Mouse (Mus musculus): ENCODE measurements around the gene Nol4l. TPM values are rescaled to one million over a fixed set of nuclear protein-coding genes. Genes with fewer than 3 reads are reported as not detected.

The Nol4l gene
- polyA plus RNA-seq, 1 experiment from 2014 or later: 32.1 TPM

DNA sequence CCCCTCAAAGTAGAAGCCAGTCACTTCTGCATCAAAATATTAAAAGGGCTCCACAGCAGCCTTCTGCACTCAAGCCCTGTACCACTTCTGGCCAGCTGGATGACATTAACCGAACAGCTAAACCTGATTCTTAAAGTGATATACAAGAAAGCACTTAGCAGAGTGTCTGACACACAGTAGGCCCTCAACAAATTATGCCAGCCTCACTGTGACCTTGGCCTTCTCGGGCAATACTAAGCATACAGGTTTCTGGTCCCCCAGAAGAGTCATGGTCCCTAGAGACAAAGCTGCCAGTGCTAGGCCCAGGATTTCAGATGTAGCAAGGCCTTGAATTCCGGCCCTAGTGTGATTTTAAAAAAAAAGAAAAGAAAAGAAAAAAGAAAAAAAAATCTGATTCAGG, 9.1 kb upstream of the Nol4l start:
- Histone ChIP-seq H3K27me3 (no peaks in the 10 kb centered on the region), H3K27ac (no peak overlapping the region)

GRCm38 (mm10) chr2:153533981-153534380, 4.2 kb upstream of the Nol4l start:
- Histone ChIP-seq H3K9ac (no peak overlapping the region), H3K4me2 (no peak overlapping the region), H3K36me3 (ENCODE audit: poor library complexity, severe bottlenecking) (no peaks in the 10 kb centered on the region), H3K9me3 (replicated peaks) (no peaks in the 10 kb centered on the region), H3K4me1 (peaks cover 6% of the 10 kb centered on the region; the same call in 1 of the 2 replicates), H3K27ac (no peak overlapping the region), H3K27me3 (peaks cover 12% of the 10 kb centered on the region), H3K4me3 (no peak overlapping the region)
- ATAC-seq: no peak
- 61% methylated on average over 1 of the region's 1 CpGs for WGBS

More for the DNA sequence above, 9.1 kb upstream of the Nol4l start:
- no peak overlapping the region for H3K4me3 ChIP-seq
- H3K4me1 ChIP-seq: no peaks in the 10 kb centered on the region
- no peaks in the 10 kb centered on the region for H3K36me3 ChIP-seq (ENCODE audit: poor library complexity, severe bottlenecking)
- no peak overlapping the region for H3K4me2 ChIP-seq
- no peak overlapping the region for H3K9ac ChIP-seq
- no peak for ATAC-seq
- WGBS: 89% methylated on average over 3 of the region's 3 CpGs
- no peaks in the 10 kb centered on the region for H3K9me3 ChIP-seq (replicated peaks)

- Histone ChIP-seq H3K4me1 (peaks cover 30% of the 10 kb centered on the region), H3K4me2 (no peak overlapping the region; the same call in 1 of the 2 replicates), H3K4me3 (no peak overlapping the region), H3K36me3 (ENCODE audit: poor library complexity, severe bottlenecking) (no peaks in the 10 kb centered on the region), H3K27ac (no peak overlapping the region), H3K9ac (no peak overlapping the region), H3K9me3 (replicated peaks) (no peaks in the 10 kb centered on the region), H3K27me3 (peaks cover 18% of the 10 kb centered on the region)
- ATAC-seq: no peak
- 52% methylated on average over 5 of the region's 5 CpGs for WGBS
These were observed 1.2 kb upstream of the Nol4l start for GRCm38 (mm10) chr2:153530948-153531347.

DNA sequence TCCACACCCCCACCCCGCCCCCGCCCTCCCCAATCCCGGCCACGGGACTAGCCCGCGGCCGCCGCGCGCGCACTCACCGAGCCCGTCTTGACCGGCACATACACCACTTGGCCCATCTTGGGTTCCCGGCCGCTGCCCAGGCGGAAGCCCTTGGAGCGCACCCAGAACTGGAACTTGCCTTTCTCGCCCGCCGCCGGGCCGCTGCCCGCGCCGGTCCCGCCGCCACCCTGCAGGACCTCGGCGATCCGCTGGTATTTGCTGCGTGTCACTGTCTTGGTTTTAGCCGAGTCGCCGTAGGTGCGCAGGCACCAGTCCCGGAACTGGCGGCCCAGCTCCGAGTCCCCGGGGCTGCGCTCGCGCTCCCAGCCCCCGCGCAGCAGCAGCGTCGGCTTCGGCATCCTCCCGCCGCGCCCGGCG, 398 bp downstream of the Nol4l start:
- Histone ChIP-seq H3K4me2 (peak overlapping the region; percentile 94), H3K27me3 (peaks cover 21% of the 10 kb centered on the region), H3K9ac (peak overlapping the region; percentile 82), H3K36me3 (ENCODE audit: poor library complexity, severe bottlenecking) (no peaks in the 10 kb centered on the region), H3K27ac (peak overlapping the region; percentile 86), H3K4me1 (peaks cover 39% of the 10 kb centered on the region), H3K9me3 (replicated peaks) (no peaks in the 10 kb centered on the region), H3K4me3 (peak overlapping the region; percentile 68)
- WGBS: under 1% methylated on average over 49 of the region's 53 CpGs
- ATAC-seq: peak; percentile 7; the same call in 1 of the 2 replicates

- Histone ChIP-seq H3K4me1 (peaks cover 39% of the 10 kb centered on the region), H3K27ac (peak overlapping the region; percentile 86), H3K9ac (peak overlapping the region; percentile 82), H3K27me3 (peaks cover 21% of the 10 kb centered on the region), H3K4me3 (peak overlapping the region; percentile 68), H3K4me2 (peak overlapping the region; percentile 94), H3K36me3 (ENCODE audit: poor library complexity, severe bottlenecking) (no peaks in the 10 kb centered on the region), H3K9me3 (replicated peaks) (no peaks in the 10 kb centered on the region)
- 0% methylated on average over 19 of the region's 70 CpGs for WGBS
- peak; percentile 43 for ATAC-seq
These were observed 1.0 kb downstream of the Nol4l start for GRCm38 (mm10) chr2:153528571-153529364.

- H3K27ac ChIP-seq: peak overlapping the region; percentile 86
- peak overlapping the region; percentile 94 for H3K4me2 ChIP-seq
- H3K4me3 ChIP-seq: peak overlapping the region; percentile 68
- peaks cover 21% of the 10 kb centered on the region for H3K27me3 ChIP-seq
- H3K9ac ChIP-seq: peak overlapping the region; percentile 82
- peaks cover 43% of the 10 kb centered on the region for H3K4me1 ChIP-seq
- 2% methylated on average over 45 of the region's 85 CpGs for WGBS
- ATAC-seq: peak; percentile 57
- H3K9me3 ChIP-seq (replicated peaks): no peaks in the 10 kb centered on the region
- H3K36me3 ChIP-seq (ENCODE audit: poor library complexity, severe bottlenecking): no peaks in the 10 kb centered on the region
These were observed 1.9 kb downstream of the Nol4l start for GRCm38 (mm10) chr2:153527580-153528531.

DNA sequence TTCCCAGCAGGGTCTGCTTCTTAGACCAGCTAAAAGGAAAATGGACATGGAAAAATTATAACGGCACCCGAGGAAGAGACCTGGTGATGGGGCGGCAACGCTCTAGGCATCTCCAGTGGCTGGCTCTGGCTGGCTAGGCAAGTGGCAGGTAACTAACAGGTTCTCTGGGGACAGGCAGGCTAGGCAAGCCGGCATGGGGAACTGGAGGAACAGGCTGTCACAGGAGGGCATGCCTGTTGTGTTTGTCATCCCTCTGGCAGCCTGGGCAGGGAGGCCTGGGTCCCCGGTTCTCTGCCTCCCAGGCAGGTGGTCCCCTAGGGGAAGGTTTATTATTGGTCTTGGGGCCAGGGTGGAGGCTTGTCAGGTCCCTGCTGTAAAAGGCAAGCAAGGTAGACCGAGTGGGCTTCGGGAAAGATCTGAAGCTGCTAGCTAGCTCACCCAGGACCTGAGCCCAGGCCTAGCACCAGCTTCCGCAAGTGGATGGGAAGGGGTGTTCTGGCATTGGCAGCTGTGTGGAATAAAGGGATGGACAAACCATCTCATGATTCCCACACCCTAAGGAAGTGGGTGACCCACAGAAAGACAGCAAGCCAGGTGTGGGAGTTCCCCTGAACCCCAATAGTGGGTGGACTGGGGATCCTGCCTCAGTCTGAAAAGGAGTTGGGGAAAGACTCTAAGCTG, 2.8 kb downstream of the Nol4l start:
- WGBS: 50% methylated on average over 9 of the region's 9 CpGs
- Histone ChIP-seq H3K9ac (peak overlapping the region; percentile 82), H3K27me3 (peaks cover 21% of the 10 kb centered on the region), H3K9me3 (replicated peaks) (no peaks in the 10 kb centered on the region), H3K4me1 (peaks cover 52% of the 10 kb centered on the region), H3K4me2 (peak overlapping the region; percentile 94), H3K27ac (peak overlapping the region; percentile 86), H3K36me3 (ENCODE audit: poor library complexity, severe bottlenecking) (no peaks in the 10 kb centered on the region), H3K4me3 (peak overlapping the region; percentile 68)
- ATAC-seq: no peak

DNA sequence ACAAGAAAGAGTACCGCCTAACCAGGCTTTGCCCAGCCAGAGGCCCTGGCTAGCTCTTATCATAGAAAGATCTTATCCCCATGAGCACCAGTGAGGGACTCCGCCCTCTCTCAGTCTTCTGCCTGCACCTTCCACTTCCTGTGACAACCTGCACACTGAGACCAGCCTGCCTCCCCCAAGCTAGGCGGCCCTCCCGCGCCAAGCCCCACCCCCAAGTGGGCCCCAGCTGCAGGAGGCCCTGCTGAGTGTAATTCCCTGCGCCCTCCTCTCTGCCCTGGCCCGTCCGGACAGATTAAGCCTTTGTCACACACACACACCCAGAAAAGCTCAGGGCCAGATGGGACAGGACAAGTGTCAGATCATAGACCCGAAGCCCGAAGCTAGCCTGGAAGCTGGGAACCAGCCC, 3.9 kb downstream of the Nol4l start:
- H3K9ac ChIP-seq: peak overlapping the region; percentile 13; the same call in 1 of the 2 replicates
- no peak overlapping the region for H3K4me3 ChIP-seq
- 16% methylated on average over 10 of the region's 10 CpGs for WGBS
- H3K36me3 ChIP-seq (ENCODE audit: poor library complexity, severe bottlenecking): no peaks in the 10 kb centered on the region
- H3K27me3 ChIP-seq: peaks cover 14% of the 10 kb centered on the region; the same call in 1 of the 2 replicates
- no peak overlapping the region; the same call in 1 of the 2 replicates for H3K27ac ChIP-seq
- peak overlapping the region; percentile 11; the same call in 1 of the 2 replicates for H3K4me2 ChIP-seq
- no peaks in the 10 kb centered on the region for H3K9me3 ChIP-seq (replicated peaks)
- peaks cover 56% of the 10 kb centered on the region for H3K4me1 ChIP-seq
- ATAC-seq: no peak

- Histone ChIP-seq H3K9ac (no peak overlapping the region), H3K9me3 (replicated peaks) (no peaks in the 10 kb centered on the region), H3K27me3 (0 out of 2 replicates have a peak, but pooled peaks cover 9% of the 10 kb centered on the region), H3K4me3 (no peak overlapping the region), H3K36me3 (ENCODE audit: poor library complexity, severe bottlenecking) (no peaks in the 10 kb centered on the region), H3K4me1 (peaks cover 50% of the 10 kb centered on the region), H3K27ac (no peak overlapping the region), H3K4me2 (no peak overlapping the region)
- ATAC-seq: no peak
- 62% methylated on average over 2 of the region's 2 CpGs for WGBS
These were observed 5.0 kb downstream of the Nol4l start for GRCm38 (mm10) chr2:153524727-153525126.

GRCm38 (mm10) chr2:153523656-153524055, 6.1 kb downstream of the Nol4l start:
- Histone ChIP-seq H3K9ac (no peak overlapping the region), H3K4me3 (no peak overlapping the region), H3K4me2 (no peak overlapping the region), H3K27me3 (0 out of 2 replicates have a peak, but pooled peaks cover 9% of the 10 kb centered on the region), H3K27ac (no peak overlapping the region), H3K9me3 (replicated peaks) (no peaks in the 10 kb centered on the region), H3K36me3 (ENCODE audit: poor library complexity, severe bottlenecking) (no peaks in the 10 kb centered on the region), H3K4me1 (peaks cover 49% of the 10 kb centered on the region)
- no peak for ATAC-seq
- WGBS: 82% methylated on average over 12 of the region's 12 CpGs

- Histone ChIP-seq H3K27ac (no peak overlapping the region), H3K4me1 (peaks cover 44% of the 10 kb centered on the region)
- 74% methylated on average over 9 of the region's 9 CpGs for WGBS
These were observed 6.6 kb downstream of the Nol4l start for GRCm38 (mm10) chr2:153523143-153523542.

More at GRCm38 (mm10) chr2:153523143-153523542, 6.6 kb downstream of the Nol4l start:
- Histone ChIP-seq H3K9ac (no peak overlapping the region), H3K9me3 (replicated peaks) (no peaks in the 10 kb centered on the region), H3K4me2 (no peak overlapping the region), H3K27me3 (0 out of 2 replicates have a peak, but pooled peaks cover 9% of the 10 kb centered on the region), H3K36me3 (ENCODE audit: poor library complexity, severe bottlenecking) (no peaks in the 10 kb centered on the region), H3K4me3 (no peak overlapping the region)
- ATAC-seq: no peak
